Mouse (Mus musculus) lung, adult 2 months (tissue): Measurements from ENCODE around the gene Stat3. TPM values are rescaled to one million over a fixed set of nuclear protein-coding genes. Genes with fewer than 3 reads are reported as not detected.

Experiments
- DNase-seq: peaks from one replicate; pipeline ENCODE4 v3.0.0; 2022
- H3K4me1 ChIP-seq: fragments of 200-500 bp; 2 replicates; pipeline ENCODE4 v1.6.1; 2011; ENCODE audit warnings: low read length; ENCODE audit not compliant: control insufficient read depth, insufficient read depth
- H3K4me3 ChIP-seq: fragments of 200-500 bp; replicated peaks from 2 replicates; pipeline ENCODE3; 2011; ENCODE audit warnings: low read depth, mild to moderate bottlenecking, control low read depth, low read length; ENCODE audit errors: extremely low read depth
- CTCF ChIP-seq: fragments of 200-500 bp; IDR thresholded peaks from 2 replicates; pipeline ENCODE4 v1.5.1; 2011; ENCODE audit warnings: mild to moderate bottlenecking, low read length, control low read depth; ENCODE audit not compliant: insufficient read depth
- POLR2A ChIP-seq: fragments of 200-500 bp; IDR thresholded peaks from 2 replicates; pipeline ENCODE4 v1.6.1; 2011; ENCODE audit warnings: low read depth, mild to moderate bottlenecking, control low read depth, low read length, borderline replicate concordance; ENCODE audit errors: extremely low read depth
- WGBS: fragments of 180-500 bp; shearing (Covaris S2); methylation state at CpG from one replicate; pipeline ENCODE4 v1.1.7; 2018; 5-methylcytosine and 5-hydroxymethylcytosine counted together
- polyA plus RNA-seq: library from polyadenylated mRNA; depleted of rRNA; stranded (reverse); fragments of >200 nt; gene quantifications from 2 replicates; pipeline ENCODE4 v1.2.3, GENCODE M21; 2012

Gene Stat3
- polyA plus RNA-seq, 1 experiment: 147 TPM

DNA sequence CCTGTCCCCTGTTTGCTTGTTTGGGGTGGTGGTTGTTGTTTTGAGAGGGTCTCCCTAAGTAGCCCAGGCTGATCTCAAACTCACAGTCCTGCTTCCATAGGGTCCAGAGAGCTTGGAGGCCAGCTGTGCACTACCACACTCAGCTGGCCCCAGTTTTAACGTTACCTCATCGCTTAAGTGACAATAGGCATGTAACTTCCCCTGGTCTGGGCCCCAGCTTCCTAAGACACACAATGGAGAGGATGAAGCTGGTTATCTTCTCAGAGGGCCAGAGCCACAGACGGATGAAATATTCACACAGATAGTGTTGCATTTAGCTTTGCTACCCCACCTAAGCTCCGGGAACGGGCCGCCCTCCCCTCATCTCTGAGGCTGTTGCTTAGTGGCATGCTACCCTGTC, 26.4 kb upstream of the Stat3 start:
- no peak for TF ChIP-seq CTCF
- TF ChIP-seq POLR2A: 0 out of 2 replicates have a peak, but pooled peaks have one; percentile 7
- DNase-seq: no peak
- H3K4me1 ChIP-seq: peaks cover 36% of the 10 kb centered on the region
- WGBS: 34% methylated on average over 6 of the region's 6 CpGs
- peak overlapping the region; percentile 11 for H3K4me3 ChIP-seq

DNA sequence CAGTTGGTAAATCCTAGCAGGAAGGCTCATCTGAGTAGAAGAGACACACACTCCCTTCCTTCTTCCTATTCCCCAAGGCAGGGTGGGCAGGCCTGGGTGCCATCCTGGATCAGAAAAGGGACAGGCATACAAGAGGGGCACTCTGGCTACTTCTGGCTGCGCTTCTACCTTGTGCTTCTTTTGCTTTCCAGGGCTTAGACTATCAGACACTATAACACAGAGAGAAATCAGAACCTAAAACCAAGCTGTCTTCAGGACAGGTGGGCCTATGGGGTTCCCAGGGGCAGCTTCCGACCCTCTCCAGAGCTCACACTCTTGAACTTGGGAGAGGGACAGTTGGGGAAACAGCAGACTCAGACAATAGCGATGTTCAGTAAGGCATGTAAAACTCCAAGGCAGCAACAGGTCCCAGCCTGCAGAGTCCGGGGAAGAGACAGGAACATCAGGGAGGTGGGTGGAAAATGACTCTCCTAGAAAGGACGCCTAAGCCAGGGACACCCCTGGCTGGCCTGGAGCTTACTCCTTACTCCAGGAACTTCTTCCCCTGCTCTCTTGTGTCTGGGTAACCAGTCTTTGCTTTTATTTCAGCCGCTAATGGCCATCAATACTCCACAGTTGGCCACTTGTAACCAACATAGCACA, 25.7 kb upstream of the Stat3 start:
- peak; percentile 23 for DNase-seq
- peak overlapping the region; percentile 11 for H3K4me3 ChIP-seq
- TF ChIP-seq CTCF: no peak
- TF ChIP-seq POLR2A: no peak
- H3K4me1 ChIP-seq: peaks cover 40% of the 10 kb centered on the region
- 51% methylated on average over 6 of the region's 6 CpGs for WGBS

DNA sequence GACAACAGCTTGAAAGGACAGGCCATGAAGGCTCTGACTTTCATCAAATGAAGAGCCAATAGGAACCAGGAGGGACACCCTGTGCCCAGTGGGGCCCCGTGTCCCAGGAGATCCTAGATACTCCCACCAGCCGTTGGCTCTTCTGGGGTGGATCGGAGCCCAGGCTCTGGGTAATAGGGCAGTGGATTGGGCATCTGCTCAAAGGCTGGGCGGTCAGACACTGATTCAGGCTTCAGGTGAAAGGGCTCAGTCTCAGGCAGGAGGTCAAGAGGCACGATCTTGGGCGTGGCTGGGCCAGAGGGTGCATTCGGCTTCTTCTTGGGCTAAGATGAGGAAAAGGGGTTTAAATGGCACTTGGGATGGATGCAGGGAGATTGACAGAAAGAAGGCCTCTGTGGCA, 24.8 kb upstream of the Stat3 start:
- 0 out of 2 replicates have a peak, but pooled peaks have one; percentile 4 for TF ChIP-seq POLR2A
- TF ChIP-seq CTCF: no peak
- WGBS: 51% methylated on average over 7 of the region's 7 CpGs
- peak; percentile 32 for DNase-seq
- Histone ChIP-seq H3K4me1 (peaks cover 44% of the 10 kb centered on the region), H3K4me3 (no peak overlapping the region)

DNA sequence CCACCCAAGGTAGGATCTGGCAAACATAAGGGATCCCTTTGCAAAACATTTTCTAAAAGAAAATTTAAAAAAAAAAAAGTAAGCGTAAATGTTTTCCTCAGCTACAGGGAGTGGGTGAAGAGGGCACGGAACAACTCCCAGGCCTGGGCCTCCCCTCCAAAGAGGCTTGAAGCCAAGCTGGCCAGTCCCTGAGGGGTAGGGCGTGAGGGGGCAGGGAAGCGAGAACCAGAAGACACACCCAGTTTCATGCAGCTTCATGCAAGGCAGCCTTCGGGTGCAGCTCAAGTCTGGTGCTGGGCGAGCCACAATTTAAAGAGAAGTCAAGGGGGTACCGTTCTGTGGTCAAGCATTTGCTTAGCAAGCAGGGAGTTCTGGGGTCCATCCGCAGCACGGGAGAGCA, 24.3 kb upstream of the Stat3 start:
- H3K4me1 ChIP-seq: peaks cover 49% of the 10 kb centered on the region
- 24% methylated on average over 9 of the region's 9 CpGs for whole genome bisulfite sequencing
- DNase-seq: peak; percentile 54
- TF ChIP-seq POLR2A (no peak), CTCF (no peak)
- H3K4me3 ChIP-seq: no peak overlapping the region

DNA sequence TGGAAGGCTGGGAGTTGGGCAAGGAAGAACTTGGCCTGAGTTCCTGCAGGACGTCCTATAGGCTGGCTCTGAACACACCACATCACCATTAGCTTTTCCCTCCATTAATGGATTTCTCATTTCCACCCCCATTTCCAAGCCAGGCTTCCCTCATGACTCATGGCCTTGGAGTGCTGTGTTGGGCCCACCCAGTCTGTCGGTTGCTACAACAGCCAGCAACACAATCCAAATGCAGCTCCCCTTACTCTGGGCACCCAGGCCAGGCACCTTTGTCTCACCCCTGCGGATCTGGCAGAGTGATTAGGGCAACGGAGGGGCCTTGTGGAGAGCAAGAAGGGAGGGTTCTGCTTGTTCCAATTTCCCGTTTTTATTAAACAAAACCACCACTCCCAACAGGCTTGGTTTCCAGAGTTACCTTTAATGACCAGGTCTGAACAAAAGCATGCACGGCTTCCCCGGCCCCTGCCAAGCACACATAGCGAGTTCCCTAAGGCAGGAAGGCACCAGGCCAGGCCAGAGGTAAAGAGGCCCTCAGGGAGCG, 23.1 kb upstream of the Stat3 start:
- 14% methylated on average over 9 of the region's 9 CpGs for WGBS
- Histone ChIP-seq H3K4me1 (peaks cover 52% of the 10 kb centered on the region), H3K4me3 (no peak overlapping the region)
- TF ChIP-seq CTCF: no peak
- no peak for TF ChIP-seq POLR2A
- DNase-seq: peak; percentile 54

DNA sequence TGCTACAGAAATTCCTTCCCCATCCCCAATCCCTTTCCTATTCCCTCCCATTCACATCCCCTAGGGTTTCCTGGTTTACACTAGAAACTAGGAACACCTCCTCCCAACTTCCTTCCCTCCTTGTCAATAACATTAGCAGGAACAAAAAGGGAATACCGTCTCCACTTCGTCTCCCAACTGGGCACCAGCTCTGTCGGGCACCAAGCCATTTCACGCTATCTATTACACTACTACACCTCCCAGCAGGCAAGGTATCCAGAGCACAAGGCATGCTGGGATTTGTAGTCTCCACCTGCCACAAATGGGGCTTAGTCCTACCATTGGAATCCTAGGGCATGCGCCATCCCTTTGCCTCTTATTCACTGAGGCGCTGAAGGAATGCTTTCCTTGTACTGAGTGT, 21.2 kb upstream of the Stat3 start:
- TF ChIP-seq POLR2A (peak; percentile 34; the same call in 1 of the 2 replicates), CTCF (no peak)
- Histone ChIP-seq H3K4me3 (no peak overlapping the region), H3K4me1 (peaks cover 57% of the 10 kb centered on the region)
- WGBS: 15% methylated on average over 6 of the region's 6 CpGs
- peak; percentile 74 for DNase-seq

DNA sequence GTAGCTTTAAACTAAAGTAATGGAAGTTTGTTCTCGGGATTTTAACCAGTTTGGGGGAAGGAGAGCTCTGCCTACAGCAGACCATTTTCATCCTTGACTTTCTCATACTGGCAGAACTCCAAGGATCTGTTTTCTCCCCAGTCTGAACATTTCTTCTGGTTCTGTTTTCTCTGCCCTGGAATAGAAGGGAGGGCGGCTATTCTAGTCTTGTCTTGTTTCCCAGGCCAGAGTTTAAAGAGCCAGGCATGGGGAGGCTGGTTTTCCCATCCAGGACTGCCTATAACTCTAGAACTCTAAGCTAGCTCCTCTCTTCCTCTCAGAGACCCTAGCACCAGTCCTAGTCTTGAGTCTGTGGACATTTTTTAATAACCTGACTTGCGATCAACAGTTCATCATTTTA, 20.5 kb upstream of the Stat3 start:
- TF ChIP-seq POLR2A (no peak), CTCF (no peak)
- no peak overlapping the region for H3K4me3 ChIP-seq
- WGBS: 19% methylated on average over 3 of the region's 3 CpGs
- peaks cover 53% of the 10 kb centered on the region for H3K4me1 ChIP-seq
- no peak for DNase-seq

DNA sequence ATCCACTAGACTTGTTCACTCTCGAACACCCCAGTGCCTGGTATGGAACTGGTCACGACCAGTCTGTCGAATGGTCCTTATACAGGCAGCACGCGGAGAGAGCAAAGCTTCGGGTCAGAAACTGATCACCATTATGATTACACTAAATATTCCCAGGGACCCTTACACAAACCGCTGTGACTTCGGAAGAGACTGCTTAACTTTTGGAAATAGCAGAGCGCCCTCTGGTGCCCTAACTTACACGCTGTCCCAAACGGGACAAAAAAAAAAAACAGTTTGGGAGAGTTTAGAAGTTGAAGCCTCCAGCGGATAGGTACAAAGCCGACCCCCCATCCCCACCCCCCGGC, 20.1 kb upstream of the Stat3 start:
- H3K4me3 ChIP-seq: no peak overlapping the region

DNA sequence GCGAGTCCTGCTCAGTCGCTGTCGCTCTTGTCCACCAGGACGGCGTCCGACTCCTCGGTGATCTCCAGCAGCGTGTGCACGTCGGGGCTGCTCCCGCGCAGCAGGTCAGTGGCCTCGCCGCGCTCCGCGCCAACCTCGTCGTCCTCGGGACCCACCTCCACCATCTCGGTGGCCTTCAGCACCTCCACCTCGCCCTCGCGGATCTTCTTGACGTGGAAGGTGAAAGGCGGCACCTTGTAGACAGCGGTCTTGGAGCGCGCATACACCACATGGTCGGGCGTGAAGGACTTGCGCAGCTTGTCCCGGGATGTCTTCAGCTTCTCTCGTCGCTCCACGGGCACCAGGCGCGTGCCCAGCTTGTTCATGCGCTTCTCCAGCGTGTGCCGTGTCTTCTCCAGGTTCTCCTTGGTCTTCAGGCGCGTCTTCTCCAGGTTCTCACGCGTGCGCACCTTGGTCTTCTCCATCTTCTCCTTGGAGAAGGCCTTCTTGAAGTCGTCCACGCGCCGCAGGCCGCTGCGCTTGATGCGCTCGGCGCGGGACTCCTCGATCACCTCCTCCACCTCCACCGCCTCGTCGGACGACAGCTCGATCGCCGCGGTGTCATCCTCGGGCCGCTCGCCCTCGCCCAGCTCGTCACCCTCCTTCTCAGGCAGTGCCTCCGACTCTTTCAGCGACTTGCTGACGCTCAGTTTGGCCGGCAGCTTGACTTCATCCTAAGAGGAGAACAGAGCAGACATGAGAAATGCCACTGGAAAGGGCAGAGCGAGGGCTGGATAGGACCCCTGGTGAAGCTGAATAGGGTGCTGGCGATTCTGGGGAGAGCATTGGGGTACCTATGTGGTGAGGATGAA, 19.5 kb upstream of the Stat3 start:
- peak; percentile 28 for DNase-seq
- 55% methylated on average over 76 of the region's 76 CpGs for WGBS
- H3K4me1 ChIP-seq: peaks cover 43% of the 10 kb centered on the region
- no peak for TF ChIP-seq CTCF
- H3K4me3 ChIP-seq: no peak overlapping the region

More for the DNA sequence above, 20.1 kb upstream of the Stat3 start:
- WGBS: 7% methylated on average over 14 of the region's 14 CpGs
- peaks cover 49% of the 10 kb centered on the region for H3K4me1 ChIP-seq
- no peak for TF ChIP-seq POLR2A
- TF ChIP-seq CTCF: peak; percentile 52
- DNase-seq: peak; percentile 66

DNA sequence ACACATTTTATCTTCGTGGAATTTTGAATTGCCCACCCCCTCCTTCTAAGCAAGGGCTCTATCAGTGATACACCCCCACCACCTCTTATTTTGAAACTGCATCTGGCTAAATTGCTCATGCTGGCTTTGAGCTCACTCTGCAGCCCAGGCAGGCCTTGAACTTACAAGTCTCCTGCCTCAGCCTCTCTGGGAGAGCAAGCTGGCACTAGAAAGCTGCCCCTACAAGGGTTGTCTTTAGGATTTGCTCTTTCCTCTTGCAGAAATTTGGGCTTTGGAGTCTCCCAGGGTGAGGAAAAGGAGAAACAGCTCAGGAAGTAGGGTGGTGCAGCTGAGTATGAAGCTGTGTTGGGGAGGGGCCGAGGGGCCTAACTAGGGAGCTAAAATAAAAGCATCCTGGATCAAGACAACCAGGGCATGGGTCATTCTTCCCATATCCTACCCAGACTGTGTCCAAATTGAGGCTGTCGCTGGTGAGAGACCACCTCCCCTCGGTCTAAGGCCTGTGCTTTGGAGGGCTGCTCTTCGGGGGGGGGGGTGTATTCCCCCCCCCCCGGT, 18.7 kb upstream of the Stat3 start:
- peaks cover 35% of the 10 kb centered on the region for H3K4me1 ChIP-seq
- H3K4me3 ChIP-seq: no peak overlapping the region
- DNase-seq: no peak
- TF ChIP-seq CTCF: no peak
- TF ChIP-seq POLR2A: no peak
- 32% methylated on average over 6 of the region's 6 CpGs for WGBS
